Mouse (Mus musculus) neural tube, embryonic 12.5 days (tissue): ENCODE measurements around the gene Cdk20. TPM values are rescaled to one million over a fixed set of nuclear protein-coding genes. Genes with fewer than 3 reads are reported as not detected.

Experiments
- ATAC-seq: fragments of 200-750 bp; cut with Nextera tagmentation; 2 replicates; pipeline ENCODE4 v1.8.0; 2017; ENCODE audit warnings: low read depth, mild to moderate bottlenecking, moderate TSS enrichment, moderate library complexity; ENCODE audit not compliant: low FRiP score
- H3K27ac ChIP-seq: fragments of 300-500 bp; sonication (generic); 2 replicates; pipeline ENCODE4 v1.5.1; 2016
- H3K27me3 ChIP-seq: fragments of 300-500 bp; sonication (generic); replicated peaks from 2 replicates; pipeline ENCODE4 v1.6.1; 2016; ENCODE audit warnings: mild to moderate bottlenecking
- H3K36me3 ChIP-seq: fragments of 300-500 bp; sonication (generic); 2 replicates; pipeline ENCODE4 v1.6.1; 2016; ENCODE audit warnings: mild to moderate bottlenecking
- H3K4me1 ChIP-seq: fragments of 300-500 bp; sonication (generic); 2 replicates; pipeline ENCODE4 v1.6.1; 2016
- H3K4me2 ChIP-seq: fragments of 300-500 bp; sonication (generic); replicated peaks from 2 replicates; pipeline ENCODE4 v1.6.1; 2016; ENCODE audit warnings: mild to moderate bottlenecking
- H3K4me3 ChIP-seq: fragments of 300-500 bp; sonication (generic); 2 replicates; pipeline ENCODE4 v1.5.1; 2016
- H3K9ac ChIP-seq: fragments of 300-500 bp; sonication (generic); 2 replicates; pipeline ENCODE4 v1.6.1; 2016; ENCODE audit warnings: mild to moderate bottlenecking
- H3K9me3 ChIP-seq: fragments of 300-500 bp; sonication (generic); 2 replicates; pipeline ENCODE4 v1.6.1; 2016; ENCODE audit warnings: mild to moderate bottlenecking
- WGBS: fragments of 180-500 bp; shearing (Covaris S2); methylation state at CpG from one replicate; pipeline ENCODE4 v1.1.7; 2016; 5-methylcytosine and 5-hydroxymethylcytosine counted together
- polyA plus RNA-seq: library from polyadenylated mRNA; unstranded; fragments of >200 nt; fragmentation: Nextera tagmentation; extraction: Ambion mirVana; gene quantifications from 2 replicates; pipeline ENCODE4 v1.2.1, GENCODE M21; 2016

Gene Cdk20
- polyA plus RNA-seq, 1 experiment from 2014 or later: 12.2 TPM

GRCm38 (mm10) chr13:64405550-64405949 is 26.6 kb upstream of the Cdk20 start:
- no peak overlapping the region for H3K9ac ChIP-seq
- no peak for ATAC-seq
- no peaks in the 10 kb centered on the region for H3K4me1 ChIP-seq
- H3K27ac ChIP-seq: no peak overlapping the region
- H3K4me2 ChIP-seq: no peak overlapping the region
- H3K27me3 ChIP-seq: no peaks in the 10 kb centered on the region
- no peaks in the 10 kb centered on the region for H3K36me3 ChIP-seq
- 87% methylated on average over 6 of the region's 6 CpGs for WGBS
- H3K4me3 ChIP-seq: no peak overlapping the region
- H3K9me3 ChIP-seq: no peaks in the 10 kb centered on the region

GRCm38 (mm10) chr13:64407992-64408391 is 24.1 kb upstream of the Cdk20 start:
- no peak overlapping the region for H3K4me3 ChIP-seq
- no peaks in the 10 kb centered on the region for H3K36me3 ChIP-seq
- H3K9me3 ChIP-seq: no peaks in the 10 kb centered on the region
- H3K4me2 ChIP-seq: no peak overlapping the region
- H3K27ac ChIP-seq: no peak overlapping the region
- H3K9ac ChIP-seq: no peak overlapping the region
- ATAC-seq: no peak
- H3K4me1 ChIP-seq: no peaks in the 10 kb centered on the region
- no peaks in the 10 kb centered on the region for H3K27me3 ChIP-seq
- WGBS: 97% methylated on average over 5 of the region's 5 CpGs

GRCm38 (mm10) chr13:64410604-64411003 is 21.5 kb upstream of the Cdk20 start:
- Histone ChIP-seq H3K27me3 (no peaks in the 10 kb centered on the region), H3K36me3 (no peaks in the 10 kb centered on the region), H3K9ac (no peak overlapping the region), H3K4me1 (no peaks in the 10 kb centered on the region), H3K27ac (no peak overlapping the region), H3K9me3 (no peaks in the 10 kb centered on the region), H3K4me3 (no peak overlapping the region), H3K4me2 (no peak overlapping the region)
- WGBS: 81% methylated on average over 5 of the region's 5 CpGs
- ATAC-seq: no peak

- Histone ChIP-seq H3K36me3 (no peaks in the 10 kb centered on the region), H3K9ac (no peak overlapping the region), H3K4me1 (no peaks in the 10 kb centered on the region), H3K4me3 (no peak overlapping the region), H3K4me2 (no peak overlapping the region), H3K27ac (no peak overlapping the region), H3K9me3 (no peaks in the 10 kb centered on the region), H3K27me3 (no peaks in the 10 kb centered on the region)
- WGBS: 77% methylated on average over 2 of the region's 2 CpGs
- no peak for ATAC-seq
Observed at GRCm38 (mm10) chr13:64411282-64411681, 20.8 kb upstream of the Cdk20 start.

- Histone ChIP-seq H3K9me3 (no peaks in the 10 kb centered on the region), H3K36me3 (no peaks in the 10 kb centered on the region), H3K4me2 (no peak overlapping the region), H3K27me3 (no peaks in the 10 kb centered on the region), H3K4me1 (no peaks in the 10 kb centered on the region), H3K4me3 (no peak overlapping the region), H3K9ac (no peak overlapping the region), H3K27ac (no peak overlapping the region)
- no peak for ATAC-seq
- 80% methylated on average over 2 of the region's 2 CpGs for WGBS
Observed at GRCm38 (mm10) chr13:64412752-64413257, 19.3 kb upstream of the Cdk20 start.

GRCm38 (mm10) chr13:64415659-64416058 is 16.5 kb upstream of the Cdk20 start:
- no peak for ATAC-seq
- Histone ChIP-seq H3K9me3 (no peaks in the 10 kb centered on the region), H3K9ac (no peak overlapping the region), H3K36me3 (no peaks in the 10 kb centered on the region), H3K4me2 (no peak overlapping the region), H3K27me3 (no peaks in the 10 kb centered on the region), H3K4me3 (no peak overlapping the region), H3K27ac (no peak overlapping the region), H3K4me1 (no peaks in the 10 kb centered on the region)
- 91% methylated on average over 2 of the region's 2 CpGs for WGBS

GRCm38 (mm10) chr13:64416955-64417601 is 15.0 kb upstream of the Cdk20 start:
- Histone ChIP-seq H3K9ac (no peak overlapping the region), H3K4me3 (no peak overlapping the region), H3K4me2 (no peak overlapping the region), H3K9me3 (no peaks in the 10 kb centered on the region), H3K4me1 (no peaks in the 10 kb centered on the region), H3K27ac (no peak overlapping the region), H3K36me3 (no peaks in the 10 kb centered on the region), H3K27me3 (no peaks in the 10 kb centered on the region)
- 58% methylated on average over 5 of the region's 5 CpGs for WGBS
- ATAC-seq: no peak

- Histone ChIP-seq H3K4me2 (no peak overlapping the region), H3K9ac (no peak overlapping the region), H3K9me3 (no peaks in the 10 kb centered on the region), H3K27me3 (no peaks in the 10 kb centered on the region), H3K4me3 (no peak overlapping the region), H3K27ac (no peak overlapping the region), H3K36me3 (no peaks in the 10 kb centered on the region), H3K4me1 (no peaks in the 10 kb centered on the region)
- ATAC-seq: no peak
- WGBS: 76% methylated on average over 1 of the region's 1 CpGs
Observed at GRCm38 (mm10) chr13:64420847-64421246, 11.3 kb upstream of the Cdk20 start.

GRCm38 (mm10) chr13:64421386-64421785 is 10.7 kb upstream of the Cdk20 start:
- ATAC-seq: no peak
- Histone ChIP-seq H3K27ac (no peak overlapping the region), H3K4me3 (no peak overlapping the region), H3K27me3 (no peaks in the 10 kb centered on the region), H3K4me1 (no peaks in the 10 kb centered on the region), H3K9me3 (no peaks in the 10 kb centered on the region), H3K36me3 (no peaks in the 10 kb centered on the region), H3K9ac (no peak overlapping the region), H3K4me2 (no peak overlapping the region)
- WGBS: 74% methylated on average over 3 of the region's 3 CpGs

GRCm38 (mm10) chr13:64421952-64422606 is 10.0 kb upstream of the Cdk20 start:
- Histone ChIP-seq H3K27me3 (no peaks in the 10 kb centered on the region), H3K4me2 (no peak overlapping the region), H3K36me3 (no peaks in the 10 kb centered on the region), H3K27ac (no peak overlapping the region), H3K9me3 (no peaks in the 10 kb centered on the region), H3K4me1 (no peaks in the 10 kb centered on the region), H3K4me3 (no peak overlapping the region), H3K9ac (no peak overlapping the region)
- 86% methylated on average over 7 of the region's 7 CpGs for WGBS
- ATAC-seq: no peak

- Histone ChIP-seq H3K9me3 (no peaks in the 10 kb centered on the region), H3K4me3 (no peak overlapping the region), H3K9ac (no peak overlapping the region), H3K36me3 (no peaks in the 10 kb centered on the region), H3K4me2 (no peak overlapping the region), H3K27ac (no peak overlapping the region), H3K27me3 (no peaks in the 10 kb centered on the region), H3K4me1 (no peaks in the 10 kb centered on the region)
- ATAC-seq: no peak
- 90% methylated on average over 6 of the region's 6 CpGs for WGBS
Observed at GRCm38 (mm10) chr13:64422607-64422957, 9.5 kb upstream of the Cdk20 start.

- Histone ChIP-seq H3K27ac (no peak overlapping the region), H3K9me3 (no peaks in the 10 kb centered on the region), H3K4me2 (no peak overlapping the region), H3K4me3 (no peak overlapping the region), H3K27me3 (no peaks in the 10 kb centered on the region), H3K9ac (no peak overlapping the region), H3K4me1 (no peaks in the 10 kb centered on the region), H3K36me3 (no peaks in the 10 kb centered on the region)
- no peak for ATAC-seq
- 76% methylated on average over 3 of the region's 3 CpGs for WGBS
Observed at GRCm38 (mm10) chr13:64424347-64424746, 7.8 kb upstream of the Cdk20 start.

- H3K4me2 ChIP-seq: no peak overlapping the region
- no peak for ATAC-seq
- no peaks in the 10 kb centered on the region for H3K36me3 ChIP-seq
- no peaks in the 10 kb centered on the region for H3K4me1 ChIP-seq
- H3K27me3 ChIP-seq: no peaks in the 10 kb centered on the region
- H3K4me3 ChIP-seq: no peak overlapping the region
- H3K27ac ChIP-seq: no peak overlapping the region
- no peak overlapping the region for H3K9ac ChIP-seq
- H3K9me3 ChIP-seq: no peaks in the 10 kb centered on the region
- WGBS: 57% methylated on average over 1 of the region's 1 CpGs
Observed at GRCm38 (mm10) chr13:64425280-64425679, 6.8 kb upstream of the Cdk20 start.
